Mouse (Mus musculus) hindbrain, embryonic 11.5 days (tissue): Measurements from ENCODE around the gene Tff1. TPM values are rescaled to one million over a fixed set of nuclear protein-coding genes. Genes with fewer than 3 reads are reported as not detected.

Experiments used
- ATAC-seq: fragments of 200-750 bp; cut with Nextera tagmentation; 2 replicates; pipeline ENCODE4 v1.8.0; 2017; ENCODE audit warnings: mild to moderate bottlenecking, moderate TSS enrichment, moderate library complexity; ENCODE audit not compliant: low FRiP score
- DNase-seq: peaks from one replicate; pipeline ENCODE4 v3.0.0-alpha.2; 2015; ENCODE audit warnings: low spot score
- H3K27ac ChIP-seq: fragments of 300-500 bp; sonication (generic); 2 replicates; pipeline ENCODE4 v1.5.1; 2014; ENCODE audit warnings: mild to moderate bottlenecking, low read depth, low read length
- H3K27me3 ChIP-seq: fragments of 300-500 bp; sonication (generic); 2 replicates; pipeline ENCODE4 v1.6.1; 2014; ENCODE audit warnings: mild to moderate bottlenecking, low read length, moderate library complexity, mixed read lengths; ENCODE audit not compliant: control insufficient read depth, insufficient read depth
- H3K36me3 ChIP-seq: fragments of 300-500 bp; sonication (generic); 2 replicates; pipeline ENCODE4 v1.6.1; 2014; ENCODE audit warnings: mild to moderate bottlenecking, low read length, moderate library complexity, mixed read lengths; ENCODE audit not compliant: control insufficient read depth, insufficient read depth
- H3K4me1 ChIP-seq: fragments of 300-500 bp; sonication (generic); replicated peaks from 2 replicates; pipeline ENCODE4 v1.6.1; 2014; ENCODE audit warnings: low read length, mixed read lengths; ENCODE audit not compliant: control insufficient read depth, insufficient read depth
- H3K4me2 ChIP-seq: fragments of 300-500 bp; sonication (generic); replicated peaks from 2 replicates; pipeline ENCODE4 v1.6.1; 2014; ENCODE audit warnings: mild to moderate bottlenecking, low read depth, low read length
- H3K4me3 ChIP-seq: fragments of 300-500 bp; sonication (generic); 2 replicates; pipeline ENCODE4 v1.5.1; 2014; ENCODE audit warnings: low read depth, low read length
- H3K9ac ChIP-seq: fragments of 300-500 bp; sonication (generic); 2 replicates; pipeline ENCODE4 v1.6.1; 2014; ENCODE audit warnings: low read depth, low read length
- H3K9me3 ChIP-seq: fragments of 300-500 bp; sonication (generic); 2 replicates; pipeline ENCODE4 v1.6.1; 2016; ENCODE audit warnings: low read length; ENCODE audit not compliant: control insufficient read depth
- WGBS: fragments of 180-500 bp; shearing (Covaris S2); extraction: QIAGEN DNeasy Blood & Tissue Kit; methylation state at CpG from one replicate; pipeline ENCODE4 v1.1.7; 2014; 5-methylcytosine and 5-hydroxymethylcytosine counted together
- polyA plus RNA-seq: library from polyadenylated mRNA; unstranded; fragments of >200 nt; fragmentation: Nextera tagmentation; extraction: Ambion mirVana; gene quantifications from 2 replicates; pipeline ENCODE4 v1.2.1, GENCODE M21; 2014

Tff1 gene
- polyA plus RNA-seq, 1 experiment from 2014 or later, result not detected

GRCm38 (mm10) chr17:31193360-31193759 lies 28.3 kb upstream of the Tff1 start:
- ATAC-seq (no peak), DNase-seq (no peak)
- H3K27ac ChIP-seq, result no peak overlapping the region
- no peak overlapping the region for H3K9ac ChIP-seq
- 82% methylated on average over 9 of the region's 9 CpGs for WGBS
- H3K9me3 ChIP-seq, result no peaks in the 10 kb centered on the region
- no peaks in the 10 kb centered on the region for H3K4me1 ChIP-seq
- no peaks in the 10 kb centered on the region for H3K36me3 ChIP-seq
- no peak overlapping the region for H3K4me2 ChIP-seq
- H3K27me3 ChIP-seq, result no peaks in the 10 kb centered on the region
- no peak overlapping the region for H3K4me3 ChIP-seq

GRCm38 (mm10) chr17:31192663-31193062 lies 27.6 kb upstream of the Tff1 start:
- no peak for DNase-seq
- Histone ChIP-seq H3K4me3 (no peak overlapping the region), H3K9ac (no peak overlapping the region)

GRCm38 (mm10) chr17:31191825-31192224 lies 26.7 kb upstream of the Tff1 start:
- Histone ChIP-seq H3K9ac (no peak overlapping the region), H3K4me1 (no peaks in the 10 kb centered on the region), H3K27ac (no peak overlapping the region), H3K9me3 (no peaks in the 10 kb centered on the region), H3K4me2 (no peak overlapping the region), H3K4me3 (no peak overlapping the region), H3K36me3 (no peaks in the 10 kb centered on the region), H3K27me3 (no peaks in the 10 kb centered on the region)
- ATAC-seq (no peak), DNase-seq (no peak)
- WGBS, result 74% methylated on average over 8 of the region's 8 CpGs

More at GRCm38 (mm10) chr17:31192663-31193062, 27.6 kb upstream of the Tff1 start:
- no peaks in the 10 kb centered on the region for H3K36me3 ChIP-seq
- no peaks in the 10 kb centered on the region for H3K27me3 ChIP-seq
- WGBS, result 64% methylated on average over 2 of the region's 2 CpGs
- H3K4me1 ChIP-seq, result no peaks in the 10 kb centered on the region
- H3K27ac ChIP-seq, result no peak overlapping the region
- ATAC-seq, result no peak
- no peaks in the 10 kb centered on the region for H3K9me3 ChIP-seq
- no peak overlapping the region for H3K4me2 ChIP-seq

DNA sequence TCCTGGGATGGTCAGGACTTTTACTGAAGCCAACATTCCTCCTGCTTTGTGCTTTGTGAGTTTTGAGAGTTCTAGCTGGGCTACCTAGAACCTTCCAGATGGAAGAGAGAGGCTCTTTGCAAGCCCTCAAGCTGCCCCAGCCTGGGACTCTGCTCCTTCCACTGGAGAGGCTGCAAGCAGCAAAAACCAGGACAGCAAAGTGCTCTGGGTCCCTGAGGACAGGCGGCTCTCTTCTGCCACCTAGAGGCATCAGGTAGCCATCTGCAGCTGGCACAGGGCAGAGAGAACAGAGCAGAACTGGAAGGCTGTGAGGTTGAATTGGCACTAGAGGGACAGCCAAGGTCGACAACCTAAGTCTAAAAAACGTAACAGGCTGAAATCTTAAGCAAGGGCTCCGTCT lies 22.3 kb upstream of the Tff1 start:
- H3K36me3 ChIP-seq, result no peaks in the 10 kb centered on the region
- no peak overlapping the region for H3K9ac ChIP-seq
- DNase-seq (peak; percentile 73), ATAC-seq (no peak)
- H3K4me2 ChIP-seq, result no peak overlapping the region
- 20% methylated on average over 4 of the region's 4 CpGs for WGBS
- no peak overlapping the region for H3K27ac ChIP-seq
- H3K9me3 ChIP-seq, result no peaks in the 10 kb centered on the region
- H3K4me1 ChIP-seq, result no peaks in the 10 kb centered on the region
- no peak overlapping the region for H3K4me3 ChIP-seq
- no peaks in the 10 kb centered on the region for H3K27me3 ChIP-seq

DNA sequence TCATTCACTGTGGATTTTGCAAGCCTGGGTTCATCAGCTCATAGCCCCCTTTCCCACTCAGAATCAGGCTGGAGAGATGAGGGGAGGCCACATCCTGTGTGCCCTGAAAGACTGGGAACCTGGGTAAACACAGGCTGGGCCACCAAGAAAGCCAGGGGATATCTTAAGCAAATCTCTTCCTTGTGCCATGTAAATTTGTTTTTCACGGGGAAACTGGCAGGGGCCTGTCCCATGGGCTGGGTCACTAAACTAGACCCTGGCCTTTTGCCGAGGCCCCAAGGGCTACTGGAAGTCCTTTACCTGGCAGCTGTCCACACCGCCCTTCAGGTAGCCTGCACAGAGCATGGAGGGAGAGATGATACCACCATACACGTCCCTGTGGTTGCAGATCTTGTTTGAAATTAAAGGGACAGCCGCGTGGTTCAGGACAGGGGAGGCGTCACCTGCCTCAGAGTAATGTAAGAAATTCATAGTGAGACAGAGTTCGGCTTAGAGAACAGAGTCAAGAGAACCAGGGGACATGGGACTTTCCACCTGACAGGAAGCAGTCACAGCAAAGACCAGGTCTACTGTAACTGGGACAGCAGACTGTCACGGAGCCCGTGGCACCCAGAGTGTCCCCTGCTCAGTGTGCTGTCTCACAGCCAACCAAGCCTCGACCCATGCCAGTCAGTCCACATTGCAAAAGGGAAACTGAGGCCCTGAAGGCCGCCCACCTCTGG lies 19.4 kb upstream of the Tff1 start:
- Histone ChIP-seq H3K4me3 (no peak overlapping the region), H3K9me3 (no peaks in the 10 kb centered on the region), H3K36me3 (no peaks in the 10 kb centered on the region), H3K27me3 (no peaks in the 10 kb centered on the region), H3K4me2 (no peak overlapping the region), H3K27ac (no peak overlapping the region), H3K9ac (no peak overlapping the region), H3K4me1 (no peaks in the 10 kb centered on the region)
- WGBS, result 84% methylated on average over 12 of the region's 12 CpGs
- no peak for DNase-seq
- no peak for ATAC-seq

- WGBS, result 71% methylated on average over 12 of the region's 12 CpGs
- Histone ChIP-seq H3K27ac (no peak overlapping the region), H3K36me3 (no peaks in the 10 kb centered on the region), H3K9ac (no peak overlapping the region), H3K9me3 (no peaks in the 10 kb centered on the region), H3K27me3 (no peaks in the 10 kb centered on the region), H3K4me1 (no peaks in the 10 kb centered on the region), H3K4me2 (no peak overlapping the region), H3K4me3 (no peak overlapping the region)
- ATAC-seq (no peak), DNase-seq (no peak)
Measured at GRCm38 (mm10) chr17:31183180-31183974, 18.3 kb upstream of the Tff1 start.

DNA sequence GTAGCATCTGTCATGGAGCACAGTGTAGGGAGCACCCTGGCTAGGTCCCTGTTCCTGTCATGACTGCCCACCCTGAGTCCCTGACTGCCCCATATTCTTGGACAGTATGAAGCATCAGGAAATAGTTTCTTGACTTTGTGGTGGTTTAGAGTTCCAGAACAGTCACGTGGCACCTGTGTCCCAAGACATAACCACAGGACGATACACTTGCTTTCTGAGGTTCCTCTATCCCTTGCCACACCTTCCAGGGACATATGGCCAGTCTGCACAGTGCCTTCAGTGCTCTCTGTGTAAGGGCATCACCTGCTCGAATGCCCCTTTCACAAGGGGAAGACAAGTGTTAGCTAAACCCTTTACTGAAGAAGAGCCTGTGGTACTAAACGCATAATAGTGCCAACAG lies 16.4 kb upstream of the Tff1 start:
- Histone ChIP-seq H3K9ac (no peak overlapping the region), H3K36me3 (no peaks in the 10 kb centered on the region), H3K27me3 (no peaks in the 10 kb centered on the region), H3K27ac (no peak overlapping the region), H3K4me2 (no peak overlapping the region), H3K9me3 (no peaks in the 10 kb centered on the region), H3K4me1 (no peaks in the 10 kb centered on the region), H3K4me3 (no peak overlapping the region)
- 90% methylated on average over 4 of the region's 4 CpGs for WGBS
- ATAC-seq, result no peak
- DNase-seq, result no peak

DNA sequence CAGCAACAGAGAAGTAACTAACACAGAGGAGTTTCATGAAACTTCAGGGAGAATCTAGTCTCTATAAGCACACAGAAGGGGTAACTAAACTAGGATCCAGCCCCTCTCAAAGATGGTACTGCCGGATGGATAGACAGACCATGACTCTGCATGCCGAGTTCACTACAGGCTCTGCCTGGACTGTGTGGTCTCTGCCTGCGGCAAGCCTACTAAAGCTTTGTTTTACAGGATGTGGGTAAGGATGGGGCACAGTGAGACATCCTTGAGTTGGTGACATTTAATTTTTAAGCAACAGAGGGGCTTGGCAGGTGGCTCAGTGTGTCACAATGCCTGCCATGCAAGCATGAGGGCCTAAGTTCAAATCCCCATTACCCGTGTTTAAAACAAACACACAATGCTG lies 11.2 kb upstream of the Tff1 start:
- Histone ChIP-seq H3K27ac (no peak overlapping the region), H3K27me3 (no peaks in the 10 kb centered on the region), H3K9me3 (no peaks in the 10 kb centered on the region), H3K9ac (no peak overlapping the region), H3K4me1 (no peaks in the 10 kb centered on the region), H3K4me3 (no peak overlapping the region), H3K36me3 (no peaks in the 10 kb centered on the region), H3K4me2 (no peak overlapping the region)
- ATAC-seq (no peak), DNase-seq (no peak)
- 92% methylated on average over 4 of the region's 4 CpGs for WGBS

GRCm38 (mm10) chr17:31169796-31170195 lies 4.7 kb upstream of the Tff1 start:
- Histone ChIP-seq H3K9ac (no peak overlapping the region), H3K4me2 (no peak overlapping the region), H3K9me3 (no peaks in the 10 kb centered on the region), H3K27me3 (no peaks in the 10 kb centered on the region), H3K4me3 (no peak overlapping the region), H3K4me1 (no peaks in the 10 kb centered on the region), H3K27ac (no peak overlapping the region), H3K36me3 (no peaks in the 10 kb centered on the region)
- no peak for DNase-seq
- no peak for ATAC-seq
- WGBS, result 88% methylated on average over 5 of the region's 5 CpGs
